Mouse (Mus musculus) bone marrow macrophage, adult 2 months (primary cell): ENCODE data around the gene Tsen2.

Source experiments
- CTCF ChIP-seq: IDR thresholded peaks from 2 replicates; pipeline ENCODE4 v1.5.1; 2012; ENCODE audit warnings: low read depth, mild to moderate bottlenecking, low read length, moderate library complexity
- POLR2A ChIP-seq: IDR thresholded peaks from 2 replicates; pipeline ENCODE4 v1.6.1; 2012; ENCODE audit warnings: mild to moderate bottlenecking, low read depth, low read length, borderline replicate concordance

DNA sequence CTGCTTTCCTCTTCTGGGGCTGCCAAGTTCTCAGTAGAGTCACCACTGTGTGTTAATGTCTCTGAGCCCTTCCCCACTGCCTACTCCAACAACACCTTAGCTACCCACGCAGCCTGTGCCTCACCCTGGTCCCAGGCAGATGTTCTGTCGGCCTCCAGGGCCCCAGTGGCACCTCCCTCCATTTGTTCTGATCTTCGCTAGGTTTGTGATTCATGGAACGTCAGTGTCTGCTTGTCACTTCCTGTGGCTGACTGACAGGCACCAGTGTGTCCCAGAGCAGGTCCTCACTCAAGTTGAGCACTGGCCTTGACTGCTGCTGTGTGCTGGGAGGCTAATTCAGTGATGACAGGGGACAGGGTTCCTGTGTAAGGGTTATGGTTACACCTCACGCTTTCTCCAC is 32.9 kb downstream of the Tsen2 start:
- TF ChIP-seq CTCF = no peak
- TF ChIP-seq POLR2A = no peak
